Mouse (Mus musculus): ENCODE measurements around the gene Snx9.

DNA sequence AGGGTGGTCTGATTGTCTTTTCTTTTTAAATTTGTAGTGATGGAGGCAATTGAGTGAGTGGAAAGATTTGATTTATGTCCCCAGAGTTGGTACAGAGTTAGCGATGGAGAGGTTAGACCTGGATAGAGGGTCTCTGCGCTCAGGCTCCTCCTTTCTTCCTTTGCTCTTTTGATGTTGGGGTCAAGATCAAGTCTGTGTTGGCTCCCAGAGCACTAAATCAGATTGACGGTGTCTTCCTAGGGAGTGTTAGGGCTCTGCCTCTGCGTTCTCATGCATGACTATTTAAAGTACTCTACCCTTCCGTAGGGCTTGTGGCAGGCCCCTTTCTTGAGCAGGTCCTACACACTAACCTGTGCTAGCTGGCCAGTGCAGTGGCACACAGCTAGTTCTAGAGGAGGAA, 28.9 kb downstream of the Snx9 start:
- no peak for TF ChIP-seq CTCF (IDR thresholded peaks at IDR 0.05; ENCODE audit: borderline replicate concordance, insufficient read depth, low read length)
- TF ChIP-seq POLR2A (IDR thresholded peaks at IDR 0.05; ENCODE audit: low read depth, low read length) = no peak

Measured in embryonic fibroblast, embryonic 13.5 days (primary cell).